Mouse (Mus musculus): ENCODE measurements around the gene Dapp1. TPM values are rescaled to one million over a fixed set of nuclear protein-coding genes. Genes with fewer than 3 reads are reported as not detected.
"Not testable (repeated sequence)": the region's sequence is repeated elsewhere in the genome, so short reads cannot be mapped to it uniquely, and the experiment has no call there.

The Dapp1 gene
- polyA plus RNA-seq, 1 experiment from 2014 or later, result 3.0 TPM

GRCm38 (mm10) chr3:137927010-137927409, 54.3 kb downstream of the Dapp1 start:
- Histone ChIP-seq H3K27me3 (ENCODE audit: control insufficient read depth, insufficient read depth, low read length) (no peaks in the 10 kb centered on the region), H3K36me3 (replicated peaks; ENCODE audit: control insufficient read depth, insufficient read depth) (peaks cover 78% of the 10 kb centered on the region), H3K27ac (no peak overlapping the region), H3K9ac (no peak overlapping the region), H3K9me3 (ENCODE audit: control insufficient read depth, low read length) (no peaks in the 10 kb centered on the region), H3K4me2 (replicated peaks) (no peak overlapping the region), H3K4me3 (replicated peaks; ENCODE audit: low read length) (no peak overlapping the region), H3K4me1 (replicated peaks; ENCODE audit: control insufficient read depth, insufficient read depth, low read length) (no peaks in the 10 kb centered on the region)
- ATAC-seq (ENCODE audit: low FRiP score) (no peak), DNase-seq (ENCODE audit: low spot score) (no peak)
- 97% methylated on average over 4 of the region's 4 CpGs for WGBS

DNA sequence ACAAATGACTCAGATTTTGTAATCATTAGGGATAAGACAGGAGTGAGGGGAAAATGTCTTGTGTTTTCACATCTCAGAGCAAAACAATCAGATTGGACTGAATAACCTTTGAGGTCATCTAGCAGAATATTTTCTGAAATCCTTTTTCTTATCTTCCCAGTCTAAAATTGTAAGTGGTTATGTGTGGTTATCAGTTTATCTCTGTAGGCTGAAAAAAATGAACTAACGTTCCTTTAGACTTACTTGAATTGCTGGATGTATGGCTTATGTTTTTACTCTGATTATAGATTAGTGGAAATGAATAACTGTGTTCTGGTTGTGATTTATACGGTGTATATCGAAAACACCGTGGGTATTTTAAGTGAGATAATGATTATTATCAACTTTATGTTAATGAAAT, 60.8 kb downstream of the Dapp1 start:
- peaks cover 20% of the 10 kb centered on the region for H3K4me1 ChIP-seq (replicated peaks; ENCODE audit: control insufficient read depth, insufficient read depth, low read length)
- no peak overlapping the region for H3K27ac ChIP-seq
- WGBS, result 98% methylated on average over 4 of the region's 4 CpGs
- H3K9me3 ChIP-seq (ENCODE audit: control insufficient read depth, low read length), result no peaks in the 10 kb centered on the region
- no peak overlapping the region for H3K9ac ChIP-seq
- DNase-seq (ENCODE audit: low spot score), result no peak
- no peak overlapping the region for H3K4me3 ChIP-seq (replicated peaks; ENCODE audit: low read length)
- ATAC-seq (ENCODE audit: low FRiP score), result no peak
- H3K36me3 ChIP-seq (replicated peaks; ENCODE audit: control insufficient read depth, insufficient read depth), result peaks cover 38% of the 10 kb centered on the region
- no peak overlapping the region for H3K4me2 ChIP-seq (replicated peaks)
- H3K27me3 ChIP-seq (ENCODE audit: control insufficient read depth, insufficient read depth, low read length), result no peaks in the 10 kb centered on the region

GRCm38 (mm10) chr3:137919398-137919797, 61.9 kb downstream of the Dapp1 start:
- Histone ChIP-seq H3K9me3 (ENCODE audit: control insufficient read depth, low read length) (no peaks in the 10 kb centered on the region), H3K9ac (peak overlapping the region; percentile 75), H3K4me3 (replicated peaks; ENCODE audit: low read length) (peak overlapping the region; percentile 65), H3K4me2 (replicated peaks) (peak overlapping the region; percentile 77), H3K36me3 (replicated peaks; ENCODE audit: control insufficient read depth, insufficient read depth) (peaks cover 28% of the 10 kb centered on the region), H3K27me3 (ENCODE audit: control insufficient read depth, insufficient read depth, low read length) (no peaks in the 10 kb centered on the region), H3K4me1 (replicated peaks; ENCODE audit: control insufficient read depth, insufficient read depth, low read length) (peaks cover 20% of the 10 kb centered on the region), H3K27ac (no peak overlapping the region)
- no peak for ATAC-seq (ENCODE audit: low FRiP score)
- DNase-seq (ENCODE audit: low spot score), result no peak
- WGBS, result 92% methylated on average over 7 of the region's 7 CpGs

GRCm38 (mm10) chr3:137918932-137919311, 62.4 kb downstream of the Dapp1 start:
- Histone ChIP-seq H3K27ac (peak overlapping the region; percentile 79), H3K4me3 (replicated peaks; ENCODE audit: low read length) (peak overlapping the region; percentile 65), H3K36me3 (replicated peaks; ENCODE audit: control insufficient read depth, insufficient read depth) (peaks cover 27% of the 10 kb centered on the region), H3K4me2 (replicated peaks) (peak overlapping the region; percentile 77), H3K9me3 (ENCODE audit: control insufficient read depth, low read length) (no peaks in the 10 kb centered on the region), H3K9ac (peak overlapping the region; percentile 75), H3K27me3 (ENCODE audit: control insufficient read depth, insufficient read depth, low read length) (no peaks in the 10 kb centered on the region), H3K4me1 (replicated peaks; ENCODE audit: control insufficient read depth, insufficient read depth, low read length) (peaks cover 20% of the 10 kb centered on the region)
- DNase-seq (ENCODE audit: low spot score) (no peak), ATAC-seq (ENCODE audit: low FRiP score) (no peak; the same call in 1 of the 2 replicates)
- WGBS, result 13% methylated on average over 6 of the region's 6 CpGs

GRCm38 (mm10) chr3:137918172-137918931, 63.0 kb downstream of the Dapp1 start, which contains the start of gene Lamtor3:
TSS of gene Lamtor3 (plus strand) at chr3:137918506.
- H3K4me1 ChIP-seq (replicated peaks; ENCODE audit: control insufficient read depth, insufficient read depth, low read length), result peaks cover 20% of the 10 kb centered on the region
- DNase-seq (ENCODE audit: low spot score) (peak; percentile 91), ATAC-seq (ENCODE audit: low FRiP score) (peak; percentile 93)
- H3K36me3 ChIP-seq (replicated peaks; ENCODE audit: control insufficient read depth, insufficient read depth), result peaks cover 23% of the 10 kb centered on the region
- peak within 1 kb of the TSS; percentile 77 for H3K4me2 ChIP-seq (replicated peaks)
- H3K27me3 ChIP-seq (ENCODE audit: control insufficient read depth, insufficient read depth, low read length), result no peaks in the 10 kb centered on the region
- WGBS, result under 1% methylated on average over 46 of the region's 47 CpGs
- H3K9me3 ChIP-seq (ENCODE audit: control insufficient read depth, low read length), result no peaks in the 10 kb centered on the region
- H3K4me3 ChIP-seq (replicated peaks; ENCODE audit: low read length), result peak within 1 kb of the TSS; percentile 65
- H3K27ac ChIP-seq, result peak within 1 kb of the TSS; percentile 84
- peak within 1 kb of the TSS; percentile 75 for H3K9ac ChIP-seq

DNA sequence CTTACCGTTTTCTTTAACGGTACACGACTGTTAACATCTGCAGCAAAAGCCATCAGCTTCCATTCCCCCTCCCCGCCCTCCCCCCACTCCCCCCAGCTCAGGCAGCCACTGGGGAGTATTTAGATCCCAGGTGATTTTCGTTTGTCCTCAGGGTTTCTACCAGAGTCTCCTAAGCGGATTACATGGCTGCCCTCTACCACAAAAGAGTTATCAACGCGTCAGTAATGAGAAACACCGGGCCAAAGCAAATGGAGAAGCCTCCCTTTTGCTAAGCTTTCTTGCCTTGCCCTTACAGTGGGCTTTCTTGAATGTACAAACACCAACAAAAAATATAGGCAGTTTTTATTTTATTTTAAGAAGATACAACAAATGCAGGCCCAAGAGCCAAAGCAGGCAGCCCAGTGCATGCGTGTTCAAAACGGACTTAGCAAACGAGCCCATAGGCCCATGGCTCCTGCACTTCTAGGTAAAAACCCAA, 63.6 kb downstream of the Dapp1 start:
- Histone ChIP-seq H3K4me2 (replicated peaks) (peak overlapping the region; percentile 77), H3K9ac (peak overlapping the region; percentile 60), H3K9me3 (ENCODE audit: control insufficient read depth, low read length) (no peaks in the 10 kb centered on the region), H3K4me1 (replicated peaks; ENCODE audit: control insufficient read depth, insufficient read depth, low read length) (peaks cover 20% of the 10 kb centered on the region), H3K4me3 (replicated peaks; ENCODE audit: low read length) (peak overlapping the region; percentile 65), H3K27ac (peak overlapping the region; percentile 84), H3K27me3 (ENCODE audit: control insufficient read depth, insufficient read depth, low read length) (no peaks in the 10 kb centered on the region), H3K36me3 (replicated peaks; ENCODE audit: control insufficient read depth, insufficient read depth) (peaks cover 23% of the 10 kb centered on the region)
- peak; percentile 73 for ATAC-seq (ENCODE audit: low FRiP score)
- 18% methylated on average over 12 of the region's 12 CpGs for WGBS
- DNase-seq (ENCODE audit: low spot score), result no peak

DNA sequence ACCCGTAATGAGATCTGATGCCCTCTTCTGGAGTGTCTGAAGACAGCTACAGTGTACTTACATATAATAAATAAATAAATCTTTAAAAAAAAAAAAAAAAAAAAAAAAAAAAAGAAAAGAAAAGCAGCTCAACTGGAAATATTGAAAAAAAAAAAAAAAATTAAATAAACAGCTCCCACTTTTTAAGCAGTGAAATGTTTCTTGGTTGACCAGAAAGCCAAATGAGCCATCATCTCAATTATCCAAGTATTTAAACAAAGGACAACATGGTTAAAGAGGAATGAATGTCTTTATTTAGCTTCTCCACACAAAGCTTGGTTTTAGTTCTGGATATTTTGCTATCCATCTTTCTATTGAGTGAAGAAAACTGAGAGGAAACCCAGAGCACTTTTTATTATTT, 66.8 kb downstream of the Dapp1 start:
- H3K4me2 ChIP-seq (replicated peaks); H3K4me3 ChIP-seq (replicated peaks; ENCODE audit: low read length); H3K27ac ChIP-seq; H3K27me3 ChIP-seq (ENCODE audit: control insufficient read depth, insufficient read depth, low read length); H3K9me3 ChIP-seq (ENCODE audit: control insufficient read depth, low read length); H3K36me3 ChIP-seq (replicated peaks; ENCODE audit: control insufficient read depth, insufficient read depth); DNase-seq (ENCODE audit: low spot score); H3K9ac ChIP-seq; ATAC-seq (ENCODE audit: low FRiP score): not testable (repeated sequence)
- no CpG with 5 or more reads among the region's 1 CpGs for WGBS
- H3K4me1 ChIP-seq (replicated peaks; ENCODE audit: control insufficient read depth, insufficient read depth, low read length), result peaks cover 16% of the 10 kb centered on the region

GRCm38 (mm10) chr3:137913093-137913492, 68.3 kb downstream of the Dapp1 start:
- DNase-seq (ENCODE audit: low spot score) (no peak), ATAC-seq (ENCODE audit: low FRiP score) (no peak)
- Histone ChIP-seq H3K9me3 (ENCODE audit: control insufficient read depth, low read length) (no peaks in the 10 kb centered on the region), H3K36me3 (replicated peaks; ENCODE audit: control insufficient read depth, insufficient read depth) (peaks cover 15% of the 10 kb centered on the region), H3K4me2 (replicated peaks) (no peak overlapping the region), H3K9ac (no peak overlapping the region), H3K27me3 (ENCODE audit: control insufficient read depth, insufficient read depth, low read length) (no peaks in the 10 kb centered on the region), H3K4me3 (replicated peaks; ENCODE audit: low read length) (no peak overlapping the region), H3K27ac (no peak overlapping the region), H3K4me1 (replicated peaks; ENCODE audit: control insufficient read depth, insufficient read depth, low read length) (peaks cover 9% of the 10 kb centered on the region)
- 76% methylated on average over 2 of the region's 2 CpGs for WGBS

DNA sequence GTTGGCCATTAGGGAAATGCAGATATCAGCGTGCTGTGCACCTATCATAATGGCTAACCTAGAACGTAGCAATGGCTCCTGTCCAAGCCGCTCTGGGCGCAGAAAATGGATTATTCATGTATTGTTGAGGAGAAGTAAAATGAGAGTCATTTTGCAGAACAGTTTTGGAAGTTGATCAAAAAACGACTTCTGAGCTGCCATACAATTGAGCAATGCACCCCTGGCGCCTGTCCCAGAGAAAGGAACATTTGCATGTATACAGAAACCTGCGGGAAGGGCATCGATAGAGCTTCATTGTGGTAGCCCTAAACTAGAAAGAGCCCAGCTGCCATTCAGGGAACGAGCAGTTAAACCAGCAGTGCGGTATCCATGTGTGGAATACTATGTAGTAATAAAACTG, 81.2 kb downstream of the Dapp1 start:
- no peak for DNase-seq (ENCODE audit: low spot score)
- peaks cover 48% of the 10 kb centered on the region for H3K36me3 ChIP-seq (replicated peaks; ENCODE audit: control insufficient read depth, insufficient read depth)
- peak; percentile 64; the same call in 1 of the 2 replicates for ATAC-seq (ENCODE audit: low FRiP score)
- no peak overlapping the region for H3K4me2 ChIP-seq (replicated peaks)
- no peak overlapping the region for H3K9ac ChIP-seq
- no peaks in the 10 kb centered on the region for H3K27me3 ChIP-seq (ENCODE audit: control insufficient read depth, insufficient read depth, low read length)
- H3K4me3 ChIP-seq (replicated peaks; ENCODE audit: low read length), result no peak overlapping the region
- 66% methylated on average over 10 of the region's 10 CpGs for WGBS
- H3K27ac ChIP-seq, result no peak overlapping the region
- H3K4me1 ChIP-seq (replicated peaks; ENCODE audit: control insufficient read depth, insufficient read depth, low read length), result no peaks in the 10 kb centered on the region
- H3K9me3 ChIP-seq (ENCODE audit: control insufficient read depth, low read length), result no peaks in the 10 kb centered on the region
